Mouse (Mus musculus): Measurements from ENCODE around the gene Thra.
A peak's percentile ranks its signal among the peaks of the same experiment; 100 is the strongest.

The Thra gene

DNA sequence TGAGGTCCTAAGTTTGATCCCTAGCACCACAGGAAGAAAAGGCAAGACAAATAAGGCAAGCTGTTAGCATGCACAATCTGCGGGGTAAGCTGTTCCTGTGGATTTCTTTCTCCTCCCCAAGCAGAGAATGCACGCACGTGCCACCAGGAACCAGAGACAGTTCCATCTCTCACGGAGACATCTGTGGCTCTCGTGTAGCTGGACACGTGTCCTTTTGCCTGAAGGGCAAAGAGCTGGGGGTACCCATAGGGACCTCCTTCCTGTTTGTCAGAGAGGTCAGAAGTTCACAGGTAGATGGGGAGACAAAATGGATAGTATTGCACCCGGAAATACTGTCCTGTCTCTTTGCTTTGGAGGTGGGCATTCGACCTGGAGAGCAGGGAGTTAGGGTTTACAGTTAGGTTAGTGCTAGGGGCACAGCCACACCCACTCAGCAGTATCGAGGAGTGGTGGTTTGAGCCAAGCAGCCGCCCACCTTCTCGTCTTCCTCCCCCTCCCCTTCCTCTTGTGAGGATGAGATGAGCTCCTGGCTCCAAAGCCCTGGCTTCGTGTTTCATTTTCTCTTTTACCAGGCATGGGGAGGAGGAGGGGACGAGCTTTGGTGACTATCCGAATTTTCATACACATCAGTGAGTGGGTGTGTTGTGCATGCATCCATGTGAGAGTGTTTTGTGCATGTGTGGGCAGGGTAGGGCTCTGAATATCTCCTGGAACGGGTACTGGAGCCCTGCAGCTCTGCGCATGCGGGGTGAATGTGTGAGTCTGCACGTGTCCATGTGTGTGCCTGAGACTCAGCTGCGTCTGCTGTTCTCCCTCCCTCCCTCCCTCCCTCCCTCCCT is 6.6 kb downstream of the Thra start:
- DNase-seq = peak; percentile 78 to 84

DNA sequence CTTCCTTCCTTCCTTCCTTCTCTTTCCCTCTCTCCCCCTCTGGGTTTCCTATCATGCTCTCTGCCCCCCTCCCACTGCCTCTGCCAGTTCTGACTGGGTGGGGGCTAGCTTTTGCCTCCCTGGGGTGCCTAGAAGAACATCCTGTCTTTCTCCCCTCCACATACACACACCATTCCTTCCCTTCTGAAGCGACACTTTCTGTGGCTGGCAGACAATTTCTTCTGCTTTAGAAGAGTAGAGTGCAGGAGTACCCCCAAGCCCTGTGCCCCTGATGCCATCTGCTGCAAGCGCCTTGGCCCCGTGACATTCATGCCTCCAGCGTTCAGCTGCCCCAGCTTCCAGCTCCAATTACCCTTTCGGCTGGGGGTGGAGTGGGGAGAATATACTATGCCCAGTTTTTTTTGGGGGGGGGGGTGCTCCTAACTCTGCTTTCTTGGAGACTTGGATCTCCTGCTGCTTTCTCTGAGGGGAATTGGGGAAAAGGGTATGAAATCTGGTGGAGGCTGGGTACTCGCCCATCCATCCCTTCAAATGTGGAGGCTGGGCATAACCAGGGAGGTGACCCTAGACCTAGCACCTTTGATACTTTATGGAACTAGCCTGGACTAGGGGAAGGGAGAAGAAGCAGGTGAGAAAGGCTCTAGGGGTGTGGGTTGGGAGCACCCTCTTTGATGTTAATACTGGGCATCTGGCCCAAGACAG is 7.5 kb downstream of the Thra start:
- DNase-seq = peak in 1 of 2 experiments; percentile 40

DNA sequence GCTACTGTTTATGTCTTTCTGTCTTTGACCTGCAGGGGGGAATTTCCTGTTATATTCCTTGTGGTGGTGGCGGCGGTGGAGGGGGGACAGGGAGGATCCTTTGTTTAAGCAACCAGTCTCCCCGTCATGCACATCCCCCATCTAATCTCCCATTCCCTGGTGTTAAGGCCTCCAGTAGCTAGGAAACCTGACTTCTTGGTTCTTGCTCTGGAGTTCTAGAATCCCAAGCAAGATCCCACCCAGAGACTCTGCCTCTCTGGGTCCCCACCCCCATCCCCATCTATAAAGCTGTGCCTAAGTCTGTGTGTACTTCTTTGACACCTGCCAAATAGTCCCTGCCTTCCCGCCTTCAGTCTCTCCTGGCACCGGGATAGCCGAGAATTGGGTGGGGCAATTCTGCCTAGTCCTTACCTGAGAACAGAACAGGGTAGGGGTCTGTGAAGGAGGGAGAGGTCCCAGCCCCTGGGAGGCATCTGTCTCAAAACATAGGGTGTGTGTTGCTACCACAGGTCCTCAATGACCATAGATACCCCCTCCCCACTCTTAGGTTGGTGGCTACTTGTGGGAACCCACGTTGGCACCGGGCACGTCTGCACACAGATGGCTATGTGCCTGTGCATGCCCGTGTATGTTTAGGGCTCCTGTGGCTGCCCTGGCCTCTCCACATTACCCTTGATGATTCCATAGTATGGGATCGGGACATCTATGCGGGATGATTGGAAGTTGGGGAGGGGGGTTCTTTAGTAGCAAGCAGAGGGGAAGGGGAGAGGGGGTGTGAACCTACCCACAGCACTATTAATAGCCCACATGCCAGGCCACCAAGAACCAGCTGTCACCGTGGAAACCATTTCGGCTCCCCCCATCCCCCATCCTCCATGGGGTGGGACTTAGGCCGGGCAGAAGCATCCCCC is 8.3 kb downstream of the Thra start:
- no peak for DNase-seq

DNA sequence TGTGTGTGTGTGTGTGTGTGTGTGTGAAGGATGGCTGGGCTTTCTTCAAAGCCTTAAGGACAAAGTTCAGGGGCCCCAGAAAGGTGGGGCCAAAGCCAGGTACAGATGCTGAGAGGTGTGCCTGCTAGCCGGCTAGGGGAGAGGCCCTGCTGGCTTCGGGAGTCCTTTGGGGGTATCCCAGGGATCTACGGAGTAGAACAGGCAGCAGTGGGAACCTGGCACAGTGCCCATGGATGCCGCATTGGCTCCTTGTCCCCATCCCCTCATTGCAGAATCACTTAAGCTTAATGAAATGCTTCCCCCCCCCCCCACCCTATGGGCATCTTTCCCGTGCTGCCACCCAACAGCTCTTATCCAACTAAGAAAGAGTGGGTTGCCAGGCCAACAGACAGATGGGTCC is 9.3 kb downstream of the Thra start:
- no peak for DNase-seq

DNA sequence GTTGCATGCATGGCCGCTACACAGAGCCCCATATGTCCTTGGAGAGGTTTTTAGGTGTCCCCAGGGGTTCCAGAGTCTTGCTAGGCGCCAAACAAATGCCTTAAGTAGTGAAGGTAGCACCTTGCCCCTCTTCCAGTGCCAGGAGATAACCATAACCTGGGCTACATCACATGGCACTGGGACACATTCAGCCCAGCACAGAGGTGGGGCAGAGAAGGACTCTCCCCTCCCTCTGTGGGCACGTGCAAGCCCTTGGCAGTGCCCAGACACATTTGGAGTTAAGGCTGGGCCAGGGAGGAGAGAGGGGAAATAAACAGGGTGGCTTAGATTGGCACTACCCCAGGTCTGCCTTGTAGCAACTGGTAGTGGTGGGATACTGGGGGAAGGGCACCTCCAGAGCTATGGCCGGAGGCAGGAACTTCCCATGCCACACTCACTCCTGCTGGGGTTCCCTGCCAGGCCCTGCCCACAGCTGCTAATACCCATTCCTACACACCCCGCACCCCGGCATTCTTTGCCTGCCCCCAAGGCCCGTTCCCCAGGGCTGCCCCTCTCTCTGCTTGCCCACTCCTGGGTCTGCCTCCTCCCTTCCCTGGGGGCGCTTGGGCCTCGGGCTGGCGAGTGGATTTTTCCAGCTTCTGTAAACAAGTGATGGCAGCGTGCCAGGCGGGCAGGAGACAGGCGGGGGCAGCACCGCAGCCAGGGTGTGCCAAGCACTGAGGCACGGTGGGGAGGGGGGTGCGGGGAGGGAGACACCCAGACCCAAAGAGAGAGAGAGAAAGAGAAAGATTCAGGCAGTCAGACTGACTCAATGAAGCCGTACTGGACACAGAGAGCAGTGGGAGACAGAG is 10.1 kb downstream of the Thra start:
- DNase-seq = no peak

DNA sequence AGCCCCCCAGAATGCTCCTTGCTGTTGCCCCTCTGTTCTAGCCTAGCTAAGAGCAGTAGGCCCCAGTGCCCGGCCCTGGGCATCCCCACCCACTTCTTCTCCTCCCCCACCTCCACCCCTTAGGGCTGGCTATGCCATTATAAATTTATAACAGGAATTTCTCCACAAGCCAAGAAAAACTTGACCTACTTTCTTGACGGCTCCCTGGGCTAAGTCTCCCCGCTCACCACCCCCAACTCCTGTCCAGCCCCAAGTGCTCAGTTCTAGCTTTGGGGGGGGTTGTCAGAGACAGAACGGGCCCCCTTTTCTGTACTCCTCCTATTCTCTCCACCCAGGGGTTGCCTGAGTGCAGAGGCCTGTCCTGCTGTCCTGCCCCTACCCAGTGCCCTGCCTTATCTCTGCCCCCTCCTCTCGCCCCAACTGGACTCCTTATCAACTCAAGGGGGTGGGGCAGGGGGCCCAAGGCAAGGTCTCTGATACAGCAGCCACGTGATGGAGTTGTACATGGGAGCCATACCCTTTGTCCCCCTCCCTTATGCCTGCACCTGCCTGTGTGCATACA is 10.9 kb downstream of the Thra start:
- DNase-seq = no peak

DNA sequence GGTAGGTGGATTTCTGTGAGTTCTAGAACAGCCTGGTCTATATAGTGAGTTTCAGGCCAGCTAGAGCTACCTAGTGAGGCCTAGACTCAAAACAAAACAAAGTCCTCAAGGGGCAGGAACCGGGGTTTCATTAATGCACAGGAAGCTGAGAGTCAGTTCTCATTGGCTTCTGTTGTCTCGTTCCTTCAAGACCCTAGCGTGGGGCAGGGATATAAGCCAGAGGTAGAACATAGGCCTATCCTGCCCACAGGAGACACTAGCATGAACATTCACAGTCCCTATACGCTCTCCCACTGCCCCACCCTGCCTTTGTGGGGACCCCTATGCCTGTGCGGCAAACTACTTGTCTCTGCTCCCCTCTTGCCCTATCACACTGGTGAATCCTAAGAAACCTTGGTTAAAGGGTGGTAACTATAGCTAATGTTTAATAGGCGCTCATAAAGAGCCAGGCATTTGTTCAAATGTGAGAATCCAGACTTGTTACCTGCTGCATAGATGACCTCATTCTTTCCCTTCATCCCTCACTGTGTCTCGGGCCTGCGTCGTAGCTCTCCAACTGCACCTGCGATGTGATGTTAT is 12.2 kb downstream of the Thra start:
- DNase-seq = no peak

DNA sequence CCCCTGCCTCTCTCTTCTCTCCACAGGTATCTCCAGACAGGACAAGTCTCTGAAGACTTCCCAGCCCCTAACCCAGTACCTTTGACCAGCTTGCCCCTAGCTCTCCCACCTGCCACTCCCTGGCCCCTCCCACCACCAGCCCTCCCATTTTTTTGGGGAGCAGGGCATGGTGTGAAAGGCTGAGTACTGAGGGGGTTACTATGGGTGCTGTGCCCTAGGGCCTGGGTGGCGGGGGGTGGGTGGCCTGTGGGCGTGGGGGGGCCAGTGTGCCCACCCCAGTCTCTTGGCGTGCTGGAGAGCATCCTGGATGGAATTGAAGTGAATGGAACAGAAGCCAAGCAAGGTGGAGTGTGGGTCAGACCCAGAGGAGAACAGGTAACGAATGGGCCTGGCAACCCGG is 12.8 kb downstream of the Thra start:
- no peak for DNase-seq

DNA sequence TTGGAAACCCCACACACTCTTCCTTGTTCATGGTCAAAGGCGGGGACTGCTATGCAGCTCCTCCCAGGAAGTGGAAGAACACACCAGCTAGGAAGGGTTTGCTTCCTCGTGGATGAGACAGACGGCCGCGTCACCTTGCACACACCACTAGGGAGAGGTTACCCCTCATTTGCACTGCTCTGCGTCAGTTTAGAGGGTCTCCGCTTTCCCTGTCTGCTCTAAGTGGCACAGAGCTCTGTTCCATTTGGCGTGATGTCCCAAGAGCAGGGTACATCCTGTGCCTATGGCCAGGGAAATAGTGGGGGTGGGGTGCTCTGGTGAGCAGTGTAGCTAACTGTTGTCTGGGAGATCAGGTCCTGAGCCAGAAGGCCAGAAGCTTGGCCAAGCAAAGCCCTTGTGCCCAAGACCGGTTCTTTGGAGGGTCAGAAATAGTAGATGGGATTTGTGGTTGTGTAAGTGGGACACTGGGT is 13.7 kb downstream of the Thra start:
- DNase-seq = no peak

DNA sequence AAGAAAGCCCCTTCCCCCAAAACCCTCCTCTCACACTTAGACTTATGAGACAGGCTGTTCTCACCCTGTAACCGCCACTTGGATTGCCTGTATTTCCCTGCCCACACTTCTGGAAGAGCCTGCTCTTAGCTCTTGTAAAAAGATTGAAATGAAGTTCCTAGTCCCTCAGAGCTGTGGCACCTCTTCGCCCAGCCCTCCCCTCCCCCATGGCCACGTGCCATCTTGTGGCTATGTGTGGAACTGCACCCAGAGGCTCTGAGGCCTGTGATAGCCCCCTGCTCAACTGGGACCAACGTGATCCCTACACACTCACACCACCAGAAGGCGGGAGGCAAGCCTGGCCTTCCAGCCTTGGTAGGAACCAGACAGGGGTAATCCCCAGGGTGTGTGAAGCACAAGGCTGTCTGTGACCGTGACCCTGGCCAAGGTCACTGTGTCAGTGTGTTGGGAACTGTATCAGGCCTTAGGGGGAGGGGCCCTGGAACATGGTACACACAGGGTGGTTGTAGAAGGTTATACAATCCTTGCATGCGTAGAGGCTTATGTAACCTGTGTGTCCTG is 14.3 kb downstream of the Thra start:
- peak; percentile 77 to 82 for DNase-seq

DNA sequence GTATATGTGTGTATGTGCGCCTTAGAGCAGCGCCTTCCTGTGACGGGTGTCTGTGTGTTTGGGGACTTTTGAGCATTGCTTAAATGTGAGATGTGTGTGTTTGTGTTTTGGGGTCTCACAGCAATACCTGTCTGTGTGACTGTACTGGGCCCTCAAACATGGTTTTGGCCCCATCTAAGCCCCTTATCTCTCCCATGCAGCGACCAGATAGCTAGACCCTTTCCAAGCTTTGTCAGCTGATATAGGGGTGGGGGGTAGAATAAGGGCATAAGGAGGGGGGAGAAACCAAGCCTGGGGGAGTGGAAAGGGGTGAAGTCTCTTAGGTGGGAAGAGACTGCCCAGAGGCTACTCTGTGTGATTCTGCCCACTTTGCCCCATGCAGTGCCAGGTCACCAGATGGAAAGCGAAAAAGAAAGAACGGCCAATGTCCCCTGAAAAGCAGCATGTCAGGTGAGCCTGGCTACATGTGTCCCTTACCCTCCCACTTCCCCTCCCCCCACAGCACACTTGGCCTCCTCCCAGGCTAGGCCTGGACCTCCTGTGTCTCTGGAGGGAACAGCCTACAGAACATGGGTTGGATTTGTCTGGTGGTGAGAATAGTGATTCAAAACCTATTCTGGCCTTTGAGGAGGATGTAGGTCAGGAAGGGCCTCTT is 15.4 kb downstream of the Thra start:
- DNase-seq = no peak

DNA sequence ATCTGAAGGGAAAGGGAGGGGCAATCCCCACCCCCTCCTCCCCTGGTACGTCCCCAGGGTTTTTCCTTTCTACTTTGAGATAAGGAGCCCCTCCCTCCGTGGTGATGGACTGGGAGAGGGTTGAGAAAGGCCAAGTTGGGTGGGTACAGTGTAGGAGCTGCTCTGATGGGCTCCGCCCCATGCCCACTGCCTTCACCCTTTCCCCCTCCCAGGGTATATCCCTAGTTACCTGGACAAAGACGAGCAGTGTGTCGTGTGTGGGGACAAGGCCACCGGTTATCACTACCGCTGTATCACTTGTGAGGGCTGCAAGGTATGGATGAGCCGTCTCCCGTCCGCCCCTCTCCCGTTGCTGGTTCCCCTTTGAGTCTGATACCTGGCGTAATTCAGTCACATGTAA is 16.3 kb downstream of the Thra start:
- no peak for DNase-seq

DNA sequence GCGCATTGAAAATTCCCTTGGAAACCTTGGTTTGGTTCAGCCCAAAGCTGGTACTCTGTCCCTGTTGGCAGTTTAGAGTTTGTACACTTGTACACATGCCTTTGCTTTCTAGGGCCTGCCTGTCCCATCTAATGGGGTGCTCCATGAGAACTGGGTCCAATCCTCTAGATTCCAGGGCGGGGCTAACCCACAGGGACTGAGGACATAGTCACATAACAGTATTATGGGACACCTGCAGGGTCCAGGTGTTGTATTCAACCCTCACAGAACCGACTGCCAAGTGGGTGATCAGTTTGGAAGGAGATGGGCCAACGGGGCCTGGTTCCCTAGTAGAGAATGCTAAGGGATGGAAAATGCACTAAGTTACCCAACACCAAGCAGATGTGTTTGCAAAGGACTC is 21.5 kb downstream of the Thra start:
- no peak for DNase-seq

DNA sequence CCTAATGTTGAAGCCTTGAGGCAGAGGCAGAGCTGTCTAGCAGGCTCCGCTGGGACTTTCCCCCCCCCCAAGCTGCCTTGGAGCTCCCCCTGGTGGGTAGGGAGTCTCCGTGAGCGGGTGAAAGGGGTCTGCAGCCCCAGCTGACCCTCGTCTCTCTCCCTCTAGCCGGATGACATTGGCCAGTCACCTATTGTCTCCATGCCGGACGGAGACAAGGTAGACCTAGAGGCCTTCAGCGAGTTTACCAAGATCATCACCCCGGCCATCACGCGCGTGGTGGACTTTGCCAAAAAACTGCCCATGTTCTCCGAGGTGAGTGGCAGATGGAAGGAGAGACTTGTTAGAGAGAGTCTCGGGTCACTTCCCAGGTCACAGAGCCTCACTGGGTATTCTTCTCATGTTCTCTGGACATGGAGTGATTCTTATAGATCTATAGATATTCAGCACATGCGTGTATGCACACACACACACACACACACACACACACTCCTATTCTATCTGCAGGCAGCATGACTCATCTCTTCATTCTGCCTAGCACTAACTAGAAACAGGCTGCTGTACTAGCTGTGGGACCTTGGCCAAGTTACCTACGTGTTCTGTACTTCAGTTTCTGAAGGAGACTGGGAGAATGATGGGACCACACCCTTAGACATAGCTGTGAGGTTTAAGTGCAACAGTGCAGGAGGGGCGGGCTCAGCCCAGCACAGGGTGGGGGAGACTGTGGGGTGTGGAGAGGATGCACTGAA is 22.5 kb downstream of the Thra start:
- no peak for DNase-seq

DNA sequence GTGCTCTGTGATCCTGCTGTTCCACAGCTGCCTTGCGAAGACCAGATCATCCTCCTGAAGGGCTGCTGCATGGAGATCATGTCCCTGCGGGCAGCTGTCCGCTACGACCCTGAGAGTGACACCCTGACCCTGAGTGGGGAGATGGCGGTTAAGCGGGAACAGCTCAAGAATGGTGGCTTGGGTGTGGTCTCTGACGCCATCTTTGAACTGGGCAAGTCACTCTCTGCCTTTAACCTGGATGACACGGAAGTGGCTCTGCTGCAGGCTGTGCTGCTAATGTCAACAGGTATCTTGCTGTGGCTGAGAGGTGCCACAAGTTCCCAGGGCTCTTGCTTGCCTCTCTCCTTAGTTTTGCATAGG is 23.0 kb downstream of the Thra start:
- DNase-seq = no peak

DNA sequence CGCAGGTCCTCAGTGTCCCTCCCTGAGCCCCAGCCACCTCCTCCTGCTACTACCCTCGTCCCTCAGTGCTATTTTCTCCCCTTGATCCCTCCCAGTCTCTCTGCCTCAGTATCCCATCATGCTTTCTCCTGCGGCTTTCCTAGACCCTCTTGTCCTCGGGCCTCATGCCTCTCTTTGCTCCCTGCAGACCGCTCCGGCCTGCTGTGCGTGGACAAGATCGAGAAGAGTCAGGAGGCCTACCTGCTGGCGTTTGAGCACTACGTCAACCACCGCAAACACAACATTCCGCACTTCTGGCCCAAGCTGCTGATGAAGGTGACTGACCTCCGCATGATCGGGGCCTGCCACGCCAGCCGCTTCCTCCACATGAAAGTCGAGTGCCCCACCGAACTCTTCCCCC is 23.7 kb downstream of the Thra start:
- DNase-seq = no peak

DNA sequence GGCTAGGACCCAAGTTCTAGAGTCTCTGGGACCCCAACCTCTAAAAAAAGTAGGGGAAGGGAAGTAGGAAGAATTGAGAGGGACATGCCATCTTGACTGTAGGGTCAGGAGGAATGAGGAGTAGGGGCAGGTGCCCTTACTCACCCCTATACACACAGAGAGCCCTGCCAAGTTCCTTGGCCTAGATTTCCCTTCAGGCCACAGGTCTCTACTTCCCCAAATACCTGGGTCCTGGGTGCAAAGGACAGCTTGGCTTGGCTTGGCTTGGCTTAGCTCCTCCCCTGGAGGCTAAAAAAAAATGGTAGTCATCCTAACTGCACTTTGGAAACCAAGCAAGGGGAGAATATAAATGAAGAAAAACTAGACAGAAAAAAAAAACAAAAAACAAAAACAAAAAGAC is 24.3 kb downstream of the Thra start:
- no peak for DNase-seq

DNA sequence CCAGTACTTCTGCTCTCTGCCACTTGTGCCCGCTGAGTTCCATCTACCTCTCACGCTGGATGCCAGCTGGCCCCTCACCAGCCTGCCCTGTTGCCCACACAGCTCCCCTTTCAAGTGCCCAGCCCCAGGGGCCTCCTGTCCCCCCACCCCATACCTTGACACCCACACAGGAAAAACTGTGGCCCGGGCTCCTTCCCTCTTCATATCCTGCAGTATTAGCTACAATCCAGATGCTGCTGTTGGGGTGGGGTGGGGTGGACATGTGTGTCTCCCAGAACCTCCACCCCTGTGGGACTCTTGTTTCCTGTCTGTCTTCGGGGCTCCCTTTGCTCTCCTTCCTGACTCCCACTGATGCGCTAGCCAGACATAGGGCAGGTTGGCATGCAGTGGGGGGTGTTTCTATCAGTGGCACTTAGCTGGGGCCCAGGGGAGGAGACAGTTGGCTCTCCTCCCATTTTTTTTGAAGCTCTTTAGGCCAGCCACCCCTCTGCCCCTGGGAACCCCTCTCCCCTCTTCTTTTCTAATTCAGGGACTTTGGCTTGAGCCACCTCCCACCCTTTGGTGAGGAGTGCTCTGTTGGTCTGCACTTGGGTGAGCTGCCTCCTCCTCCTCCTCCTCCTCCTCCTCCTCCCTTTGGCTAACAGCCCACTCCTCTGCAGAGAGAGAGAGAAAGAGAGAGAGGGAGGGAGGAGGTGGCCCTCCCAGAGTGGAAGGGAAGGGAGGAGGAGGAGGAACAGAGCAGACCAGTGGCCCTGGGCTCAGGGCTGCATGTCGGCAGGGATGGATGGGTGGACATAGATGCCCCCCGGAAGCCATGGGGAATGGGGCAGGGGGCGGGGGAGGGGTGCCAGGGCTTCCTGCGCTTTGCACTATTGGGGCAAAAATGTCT is 25.2 kb downstream of the Thra start:
- no peak for DNase-seq

DNA sequence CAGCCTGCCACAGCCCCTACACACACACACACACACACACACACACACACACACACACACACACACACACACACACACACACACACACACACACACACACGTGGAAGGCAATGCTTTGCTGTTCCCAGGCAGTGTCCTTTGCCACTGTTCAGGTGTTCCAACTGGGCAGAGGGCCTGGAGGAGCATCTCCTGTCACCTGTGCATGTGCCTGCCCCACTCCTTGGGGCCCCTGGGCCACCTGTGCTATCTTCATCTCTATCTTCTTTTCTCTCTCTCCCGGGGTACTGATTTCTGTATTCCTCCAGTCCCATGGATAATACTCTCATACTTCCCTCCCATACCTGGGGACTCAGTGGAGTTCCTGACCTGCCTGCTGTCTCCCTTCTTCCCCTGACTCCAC is 25.9 kb downstream of the Thra start:
- DNase-seq = no peak
